Mouse (Mus musculus) thymus, adult 18-20 months (tissue): ENCODE measurements around the gene Gramd1c.

Experiments used
- DNase-seq, 2 experiments: peaks; one replicate each; pipeline ENCODE4 v3.0.0; 2022; ENCODE audit warnings: mixed read lengths in 2 of 2

Gene Gramd1c

DNA sequence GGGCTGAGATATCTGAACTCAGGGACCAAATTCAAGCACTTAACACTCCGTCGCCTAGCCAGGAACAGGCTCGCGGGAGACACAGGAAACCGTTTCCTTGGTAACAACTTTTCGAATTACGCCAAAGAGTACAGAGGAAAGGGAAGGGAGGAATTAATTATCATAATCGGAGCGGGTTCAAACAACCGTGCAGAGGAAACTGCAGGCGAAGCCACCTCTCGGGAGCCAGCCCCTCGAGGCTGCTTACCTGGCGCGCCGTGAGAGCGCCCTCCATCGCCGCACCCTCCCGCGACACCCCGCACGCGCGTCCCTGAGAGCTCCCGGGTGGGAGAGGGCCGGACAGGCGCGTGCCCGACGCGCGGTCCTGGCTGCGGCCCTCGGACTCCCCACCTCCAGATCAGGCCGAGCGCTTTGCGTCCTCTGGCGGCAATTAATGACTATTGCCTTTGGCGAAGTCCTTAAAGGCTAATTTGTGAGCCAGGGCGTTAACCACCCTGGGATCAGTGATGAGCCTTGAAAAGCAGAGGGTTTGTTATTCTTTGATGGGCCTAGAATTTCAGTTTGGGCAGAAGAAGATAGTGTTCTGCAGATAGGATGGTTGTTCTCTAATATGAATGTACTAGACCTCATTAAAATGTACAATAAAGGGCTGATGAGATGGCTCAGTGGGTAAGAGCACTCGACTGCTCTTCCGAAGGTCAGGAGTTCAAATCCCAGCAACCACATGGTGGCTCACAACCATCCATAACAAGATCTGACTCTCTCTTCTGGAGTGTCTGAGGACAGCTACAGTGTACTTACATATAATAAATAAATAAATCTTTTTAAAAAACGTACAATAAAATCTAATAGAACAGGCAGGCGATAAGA, at the start of gene Gramd1c:
Gramd1c (minus strand) TSS at position 321 of the 870 bp plus-strand sequence.
- peak; percentile 11 to 17 for DNase-seq

DNA sequence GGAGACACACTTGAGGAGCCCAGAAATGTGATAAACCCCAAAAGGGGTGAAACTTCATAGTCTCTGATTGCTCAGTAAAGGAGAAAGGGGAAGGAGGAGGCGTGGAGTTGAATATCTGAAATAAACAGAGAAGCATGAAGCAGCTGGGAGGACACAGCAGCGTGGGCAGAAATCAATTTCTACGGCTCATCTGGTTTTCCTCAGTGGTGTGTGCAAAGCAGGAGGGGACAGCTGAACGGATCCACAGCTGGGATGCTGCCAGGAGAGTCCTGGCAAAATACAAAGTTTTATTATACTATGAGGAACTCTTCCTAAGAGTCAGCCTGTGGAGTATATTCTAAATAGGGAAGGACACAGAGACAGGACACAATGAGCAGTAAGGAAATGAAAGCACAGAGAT, 45.9 kb upstream of the Gramd1c start:
- DNase-seq, result no peak

DNA sequence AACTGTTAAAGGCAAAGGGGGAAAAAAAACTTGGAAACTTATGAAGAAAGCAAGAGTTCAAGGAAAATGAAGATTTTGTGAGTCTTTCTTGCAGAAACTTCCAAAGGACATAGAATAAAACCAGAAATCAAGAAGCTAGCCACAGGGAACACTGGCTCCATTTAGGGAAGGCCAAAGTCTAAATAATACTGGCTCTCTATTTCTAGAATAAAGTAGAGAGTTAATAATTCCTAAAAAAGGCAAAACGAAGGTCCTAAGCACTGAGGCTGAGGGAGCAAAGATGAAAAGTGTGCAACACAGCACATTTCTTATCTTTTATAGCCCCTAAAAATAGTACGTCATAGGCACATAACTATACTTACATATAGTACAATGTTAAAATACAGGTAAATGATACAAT, 42.1 kb upstream of the Gramd1c start:
- no peak for DNase-seq

DNA sequence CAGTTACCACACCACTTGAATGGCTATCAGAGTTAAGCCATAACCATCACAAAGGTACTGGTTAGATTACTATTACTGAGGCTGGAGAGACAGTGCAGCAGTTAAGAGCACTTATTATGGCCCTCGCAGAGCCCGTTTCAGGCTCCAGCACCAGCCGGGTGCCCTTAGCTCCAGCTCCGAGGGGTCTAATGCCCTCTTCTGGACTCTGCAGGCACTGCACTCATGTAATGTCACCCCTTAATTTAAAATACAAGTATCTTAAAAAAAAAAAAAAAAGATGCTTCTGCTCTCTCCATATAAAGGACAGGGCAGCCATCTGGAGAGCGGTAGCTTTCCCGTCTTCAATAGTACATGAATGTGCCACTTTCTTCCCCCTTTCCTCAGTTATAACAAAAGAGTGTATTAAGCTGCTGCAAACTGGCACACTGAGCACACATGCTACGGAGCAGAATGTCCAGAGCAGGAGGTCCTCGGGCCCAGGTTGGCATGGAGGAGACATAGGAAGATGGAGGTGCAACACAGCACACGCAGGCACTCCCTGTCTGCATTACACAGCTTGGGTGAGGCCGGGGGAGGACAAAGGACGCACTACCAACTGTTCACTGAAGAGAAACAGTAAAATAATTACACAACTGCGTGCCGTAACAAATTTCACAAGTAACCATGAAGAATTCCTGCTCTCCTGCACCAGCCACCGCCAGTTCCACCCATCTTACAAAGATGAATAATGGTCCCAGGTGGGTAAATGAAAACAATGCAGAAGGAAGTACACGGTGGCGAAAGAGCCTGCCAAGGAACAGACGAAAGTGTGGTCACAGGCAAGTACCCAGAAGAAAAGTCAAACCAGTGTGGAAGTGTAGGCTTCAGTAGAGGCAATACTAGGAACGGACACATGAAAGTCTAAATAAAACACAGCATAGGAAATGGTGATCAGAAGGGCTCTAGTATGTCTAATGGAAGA, 40.9 kb upstream of the Gramd1c start:
- no peak for DNase-seq

DNA sequence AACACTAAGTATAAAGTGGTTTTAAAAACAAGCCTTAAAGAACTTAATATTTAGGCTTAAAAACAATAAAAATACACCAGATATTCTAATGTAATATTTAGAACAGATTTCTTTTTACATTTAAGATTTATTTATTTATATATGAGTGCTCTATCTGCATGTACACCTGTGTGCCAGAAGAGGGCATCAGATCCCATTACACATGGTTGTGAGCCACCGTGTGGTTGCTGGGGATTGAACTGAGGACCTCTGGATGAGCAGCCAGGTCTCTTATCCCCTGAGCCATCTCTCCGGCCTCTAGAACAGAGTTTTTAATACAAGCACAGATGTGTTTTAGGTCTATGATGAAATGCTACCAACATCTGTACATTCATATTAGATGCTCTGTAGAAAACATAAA, 39.8 kb upstream of the Gramd1c start:
- no peak for DNase-seq

DNA sequence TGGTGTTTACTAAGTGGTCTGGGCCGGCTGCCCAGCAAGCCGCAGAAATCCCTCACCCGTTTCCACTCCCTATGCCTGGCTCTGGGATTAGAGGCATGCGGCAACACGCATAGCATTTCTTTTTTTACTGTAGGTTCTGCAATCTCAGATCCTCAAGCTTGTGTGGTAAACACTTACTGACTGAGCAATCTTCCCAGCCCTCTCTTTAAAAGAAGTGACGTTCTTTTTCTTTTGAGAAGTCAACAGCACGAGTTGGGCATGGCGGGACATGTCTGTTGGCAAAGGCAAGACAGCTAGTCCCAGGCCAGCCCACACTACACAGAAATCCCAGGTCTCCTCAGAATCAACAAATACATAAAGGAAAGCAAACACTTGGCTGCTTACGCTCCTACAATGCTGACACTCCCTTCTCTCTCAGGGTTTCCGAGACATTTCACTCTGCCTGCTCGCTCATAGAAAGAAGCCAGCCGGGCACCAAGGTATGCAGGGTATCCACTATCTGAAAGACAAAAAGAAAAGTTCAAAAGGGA, 38.1 kb upstream of the Gramd1c start:
- DNase-seq, result no peak

DNA sequence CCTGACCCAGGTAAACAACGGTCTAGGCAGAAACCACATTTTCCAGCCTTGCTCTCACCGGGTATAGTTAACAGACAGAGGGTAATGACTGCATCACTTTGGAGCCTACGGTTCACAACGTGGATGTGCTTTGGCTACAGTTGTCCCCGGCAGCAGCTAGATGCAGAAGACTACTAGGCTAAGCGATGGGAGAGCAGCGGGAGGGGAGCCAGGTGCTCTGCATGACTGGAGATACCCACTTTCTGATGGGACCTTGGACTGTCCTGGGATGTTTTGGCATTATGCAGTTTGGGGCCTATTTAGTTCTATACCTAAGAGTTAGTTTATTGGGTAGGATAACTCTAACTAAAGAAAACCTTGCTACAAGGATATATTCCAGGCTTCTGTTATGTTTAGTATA, 36.2 kb upstream of the Gramd1c start:
- no peak for DNase-seq

DNA sequence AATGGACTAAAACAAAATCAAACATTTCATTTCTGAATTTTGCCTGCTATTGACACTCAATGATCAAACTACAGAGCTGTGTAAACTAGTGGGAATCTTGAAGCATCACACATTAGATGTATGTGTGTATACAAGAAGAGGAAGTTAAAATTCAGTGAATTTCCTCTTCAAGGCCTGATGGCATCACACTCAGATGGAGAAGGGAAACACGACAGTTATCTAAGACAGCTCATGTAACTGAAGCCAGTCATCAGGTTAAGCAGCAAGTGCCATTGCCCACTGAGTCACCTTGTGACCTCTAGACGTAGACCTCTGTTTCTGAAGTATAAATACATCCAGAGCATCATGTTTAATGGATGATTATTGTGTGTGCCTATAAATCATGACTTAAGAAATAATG, 24.5 kb upstream of the Gramd1c start:
- no peak for DNase-seq

DNA sequence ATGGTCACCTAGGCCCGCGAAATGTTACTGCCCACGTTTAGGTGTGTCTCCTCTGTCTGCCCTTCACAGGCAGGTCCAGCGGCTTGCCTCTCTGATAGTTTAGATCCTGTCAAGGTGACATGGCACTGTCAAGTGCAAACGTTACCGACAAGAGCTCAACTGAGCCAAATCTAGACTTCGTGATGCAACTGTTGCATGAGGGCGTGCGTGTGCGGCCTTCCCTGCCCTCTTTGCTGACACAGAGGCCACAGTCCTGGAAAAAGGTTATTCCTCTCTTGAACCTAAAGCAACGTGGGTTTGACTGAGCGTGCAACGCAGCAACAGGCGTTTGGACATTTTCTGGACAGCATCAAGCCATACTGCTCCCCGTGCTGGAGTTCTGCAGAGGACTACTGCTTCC, 1.8 kb downstream of the Gramd1c start:
- DNase-seq, result no peak

DNA sequence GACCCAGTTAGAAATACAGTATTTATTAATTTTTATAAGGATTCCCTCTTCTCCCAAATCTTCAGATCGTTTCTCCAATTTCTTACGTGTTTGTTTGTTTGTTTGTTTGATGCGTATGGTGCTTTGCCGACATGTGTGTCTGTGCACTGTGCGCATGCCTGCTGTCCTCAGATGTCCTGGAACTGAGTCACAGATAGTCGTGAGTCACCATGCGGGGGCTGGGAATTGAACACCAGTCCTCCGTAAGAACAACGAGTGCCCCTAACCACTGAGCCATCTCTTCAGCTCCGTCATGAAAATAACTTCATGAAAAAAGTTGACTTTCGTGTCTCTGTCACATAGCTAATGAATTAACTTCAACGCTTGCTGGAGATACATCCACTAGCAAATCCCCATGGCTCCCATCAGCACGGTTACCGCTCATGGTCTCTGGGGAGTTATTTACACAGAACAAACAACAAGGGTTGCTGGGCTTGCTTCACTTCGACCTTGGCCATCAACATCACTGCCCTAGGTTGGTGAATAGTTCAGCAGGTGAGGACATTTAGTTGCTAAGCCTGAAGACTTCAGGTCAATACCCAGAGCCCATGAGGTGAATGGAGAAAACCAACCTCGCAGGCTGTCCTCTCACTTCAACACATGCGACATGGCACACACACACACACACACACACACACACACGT, 2.4 kb downstream of the Gramd1c start:
- no peak for DNase-seq

DNA sequence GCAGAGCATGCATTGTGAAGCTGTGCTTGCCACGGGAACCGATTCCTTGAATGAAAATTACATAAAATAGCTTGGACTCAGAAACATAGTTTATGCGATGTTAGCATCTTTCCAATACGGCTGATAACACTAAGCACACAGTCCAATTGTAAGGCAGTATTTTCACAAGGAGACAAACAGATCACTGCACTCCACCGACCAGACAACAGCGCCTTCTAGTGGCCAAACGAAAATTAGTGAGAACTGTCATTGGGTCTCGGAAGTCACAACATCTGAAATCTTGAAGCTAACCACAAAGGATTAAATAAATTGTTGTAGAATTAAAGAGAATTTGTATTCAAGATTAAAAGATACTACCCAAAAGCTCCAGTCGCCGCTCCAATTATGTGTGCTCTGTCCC, 4.4 kb downstream of the Gramd1c start:
- peak in 1 of 2 experiments; percentile 9 for DNase-seq

DNA sequence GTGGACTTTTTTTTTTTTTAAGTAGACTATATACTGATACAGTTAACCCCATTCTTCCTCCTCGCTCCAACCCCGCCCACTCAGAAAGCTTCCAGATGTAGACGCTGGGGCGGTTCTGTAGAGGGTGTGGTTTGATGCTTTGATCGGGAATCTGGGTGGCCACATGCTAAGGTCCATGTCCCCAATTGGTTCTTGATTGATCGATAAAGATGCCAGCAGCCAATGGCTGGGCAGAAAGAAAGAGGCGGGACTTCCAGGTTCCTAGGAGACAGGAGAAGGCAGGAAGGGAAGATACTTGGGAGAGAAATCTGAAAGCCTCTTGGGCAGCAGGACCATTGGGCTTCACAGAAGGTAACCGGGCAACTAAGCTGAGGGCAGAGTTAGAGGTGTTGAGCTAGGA, 7.4 kb downstream of the Gramd1c start:
- no peak for DNase-seq

DNA sequence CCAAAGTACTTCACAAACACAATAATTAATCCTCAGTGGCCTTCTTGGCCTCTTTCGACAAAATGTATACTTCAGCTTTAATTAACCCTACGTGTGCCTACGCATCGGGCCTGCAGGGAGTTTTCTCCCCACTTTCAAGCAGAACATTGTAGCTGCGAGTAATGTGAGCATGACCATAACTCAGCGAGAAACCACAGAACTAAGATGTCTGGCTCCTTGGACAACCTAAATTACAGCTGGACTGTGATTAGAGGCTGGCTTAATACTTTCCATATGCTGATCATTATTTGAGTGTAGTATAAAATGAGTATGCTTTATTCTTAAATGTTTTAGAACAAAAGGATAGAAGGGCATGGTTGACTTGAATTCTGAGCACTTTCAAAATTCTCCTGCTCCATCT, 9.9 kb downstream of the Gramd1c start:
- DNase-seq, result no peak

DNA sequence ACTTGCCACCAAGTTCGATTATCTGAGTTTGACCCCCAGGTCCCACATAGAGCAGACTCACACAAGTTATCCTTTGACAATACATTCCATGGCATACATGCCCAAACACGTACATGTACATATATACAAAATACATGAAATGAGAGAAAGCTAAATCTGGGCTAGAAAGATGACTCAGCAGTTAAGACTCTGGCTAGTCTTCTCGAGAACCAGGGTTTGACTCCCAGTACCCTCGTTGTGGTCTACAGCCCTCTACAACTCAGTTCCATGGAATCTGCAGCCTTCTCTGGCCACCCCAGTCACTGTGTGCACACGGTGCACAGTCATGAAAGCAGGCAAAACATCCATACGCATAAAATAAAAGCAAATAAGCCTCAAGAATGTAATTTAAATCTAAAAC, 10.8 kb downstream of the Gramd1c start:
- no peak for DNase-seq

DNA sequence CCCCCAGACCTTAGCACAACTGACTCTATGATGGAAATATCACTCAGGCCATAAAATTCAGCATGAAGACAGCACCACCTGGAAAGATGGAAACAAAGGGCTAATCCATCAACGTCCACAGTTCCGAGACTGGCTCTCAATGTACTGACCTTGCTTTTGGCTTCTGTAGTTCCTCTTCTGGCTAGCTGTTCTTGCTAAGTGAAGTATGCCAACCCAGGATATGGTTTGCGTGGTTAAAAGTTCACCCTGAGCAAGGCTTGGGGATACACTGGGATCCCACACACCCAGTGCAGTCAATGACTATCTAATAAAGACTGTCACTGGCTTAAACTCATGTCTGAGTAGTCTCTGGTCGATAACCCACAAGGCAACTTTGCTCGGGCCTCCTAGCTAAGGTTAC, 13.0 kb downstream of the Gramd1c start:
- DNase-seq, result no peak

DNA sequence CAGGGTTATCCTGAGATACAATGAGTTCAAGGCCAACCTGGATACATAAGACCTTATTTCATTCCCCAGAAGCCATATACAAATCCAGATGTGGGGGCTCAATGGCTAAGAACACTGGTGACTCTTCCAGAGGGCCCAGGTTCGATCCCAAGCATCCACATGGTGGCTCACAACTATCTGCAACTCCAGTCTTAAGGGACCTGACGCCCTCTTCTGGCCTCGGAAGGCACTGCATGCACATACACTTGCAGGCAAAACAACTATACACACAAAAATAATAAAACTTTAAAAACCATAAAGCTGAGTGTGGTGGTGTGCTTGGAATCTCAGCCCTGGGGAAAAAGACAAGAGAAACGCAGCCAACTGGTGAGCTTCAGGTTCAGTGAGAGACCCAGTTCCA, 24.0 kb downstream of the Gramd1c start:
- DNase-seq, result no peak

DNA sequence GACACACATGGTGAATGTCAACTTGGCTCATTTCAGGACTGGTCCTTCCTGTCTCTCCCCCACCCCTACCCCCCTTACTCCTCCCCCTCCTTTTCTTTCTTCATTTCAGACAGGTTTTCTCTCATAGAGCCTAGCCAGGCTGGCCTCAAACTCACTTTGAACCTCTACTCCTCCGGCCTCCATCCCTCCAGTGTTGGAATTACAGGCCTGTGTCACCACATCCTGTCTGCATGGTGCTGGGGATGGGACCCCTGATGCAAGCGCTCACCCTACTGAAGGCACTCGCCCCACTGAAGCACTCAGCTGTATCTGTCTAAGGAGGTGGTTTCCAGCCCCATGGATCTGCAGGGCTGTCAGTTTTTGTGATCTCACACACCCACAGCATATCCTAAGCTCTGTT, 27.9 kb downstream of the Gramd1c start:
- DNase-seq, result no peak

DNA sequence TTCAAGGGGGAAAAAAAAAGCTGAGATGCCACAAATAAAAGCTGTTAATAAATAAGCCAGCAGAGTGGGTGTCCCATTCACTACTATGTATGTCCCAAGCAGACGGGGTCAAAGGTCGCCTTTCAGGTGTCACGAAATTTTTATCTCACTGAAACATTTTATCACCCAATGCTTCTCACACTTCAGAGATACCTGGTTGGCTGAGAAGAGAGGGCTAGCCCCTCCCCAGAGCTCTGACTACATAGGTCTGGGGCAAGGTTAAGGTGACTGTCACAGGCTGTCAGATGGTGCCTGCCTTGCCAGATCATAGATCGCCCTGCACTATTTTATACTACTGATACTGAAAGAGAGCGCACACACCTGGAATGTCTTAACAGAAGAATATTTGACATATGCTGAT, 29.8 kb downstream of the Gramd1c start:
- no peak for DNase-seq

DNA sequence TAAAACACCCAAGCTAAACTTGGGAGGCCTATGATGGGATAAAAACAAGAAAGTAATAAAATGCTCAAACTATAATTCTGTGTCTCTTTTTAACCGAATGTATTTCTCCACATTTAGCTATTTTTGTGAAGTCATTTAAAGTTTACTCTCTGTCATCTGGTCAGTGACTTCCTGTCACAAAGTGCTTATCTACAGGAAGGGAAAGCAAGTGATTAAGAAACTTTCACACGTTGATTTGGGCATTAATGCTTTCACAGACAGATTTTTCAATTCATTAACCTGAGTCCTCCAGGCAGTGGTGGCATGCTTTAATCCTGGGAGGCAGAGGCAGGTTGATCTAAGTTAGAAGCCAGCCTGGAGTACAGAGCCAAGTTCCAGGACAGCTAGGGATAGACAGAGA, 33.9 kb downstream of the Gramd1c start:
- DNase-seq, result no peak

DNA sequence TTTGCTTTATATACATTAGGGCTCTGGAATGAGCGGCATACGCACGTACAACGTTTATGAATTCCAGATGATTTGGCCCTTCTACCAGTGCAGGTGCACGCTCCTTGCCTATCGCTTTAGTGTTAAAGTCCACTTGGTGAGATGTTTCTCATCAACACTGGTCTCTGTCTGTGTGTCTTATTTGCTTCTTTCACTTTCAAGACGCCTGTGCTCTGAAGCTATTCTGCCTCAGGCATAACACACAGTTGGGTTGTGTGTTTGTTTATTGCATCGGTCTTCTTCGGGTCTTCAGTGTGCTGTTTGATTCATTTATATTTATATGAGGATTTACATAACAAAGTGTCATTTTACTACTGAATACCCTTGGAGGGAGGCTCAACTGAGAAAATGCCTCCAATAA, 36.3 kb downstream of the Gramd1c start:
- no peak for DNase-seq

DNA sequence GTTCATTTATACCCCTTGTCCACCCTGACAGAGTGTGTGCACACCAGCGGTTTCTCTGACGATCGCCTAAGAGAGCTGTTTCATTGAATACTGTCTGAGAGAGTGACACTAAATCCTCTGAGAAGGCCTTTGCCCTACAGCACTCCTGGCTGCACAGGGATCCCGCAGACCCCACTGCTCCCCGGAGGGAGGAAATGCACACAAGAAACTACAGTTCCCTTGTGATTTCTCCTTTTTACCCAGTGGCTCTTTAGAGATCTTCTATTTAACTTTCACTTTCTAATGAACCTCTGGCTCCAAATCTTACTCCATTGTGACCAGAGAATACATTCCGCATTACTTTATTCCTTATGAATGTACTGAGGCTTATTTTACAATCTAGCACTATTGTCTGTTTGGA, 36.9 kb downstream of the Gramd1c start:
- DNase-seq, result no peak

DNA sequence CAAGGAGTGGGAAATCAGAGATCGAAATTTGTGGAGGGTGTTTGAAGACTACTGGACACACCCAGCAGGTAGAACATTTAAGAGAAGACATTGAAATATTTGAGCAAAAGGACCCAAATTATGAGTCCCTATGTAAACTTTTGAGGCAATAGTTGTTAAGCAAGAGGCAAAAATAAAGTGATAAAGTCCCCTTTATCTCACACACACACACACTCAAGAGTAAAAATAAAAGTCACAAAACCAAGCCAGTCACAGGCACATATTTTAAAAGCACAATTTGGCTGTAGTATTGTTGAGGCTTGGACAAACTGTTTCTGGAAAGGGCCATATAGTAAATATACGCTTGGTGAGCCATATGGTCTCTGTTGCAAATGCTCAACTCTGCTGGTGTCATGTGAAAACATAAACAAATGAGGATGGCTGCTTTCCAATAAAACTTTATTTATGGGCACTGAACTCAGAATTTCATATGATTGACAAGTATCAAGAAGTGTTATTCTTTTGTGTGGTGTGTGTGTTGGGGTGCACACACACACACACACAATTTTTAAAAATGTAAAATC, 44.1 kb downstream of the Gramd1c start:
- no peak for DNase-seq

DNA sequence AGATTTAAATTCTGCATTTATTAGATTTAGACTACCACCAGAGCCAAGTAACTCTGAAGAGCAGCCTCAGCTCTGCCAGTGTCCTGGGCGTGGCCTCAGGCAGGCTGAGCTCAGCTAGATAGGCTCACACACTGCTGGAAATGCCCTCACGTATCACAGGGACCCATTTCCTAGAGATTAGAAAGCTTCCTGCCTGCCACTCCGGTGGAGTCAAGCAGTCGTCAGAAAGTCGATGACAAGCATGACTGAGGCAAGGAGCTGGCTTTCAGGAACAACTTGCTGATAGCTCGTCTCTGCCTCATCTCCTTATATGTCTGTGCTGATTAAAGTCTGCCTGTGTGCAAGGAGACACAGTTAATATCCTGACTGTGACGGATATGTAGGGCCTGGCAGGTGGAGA, 44.8 kb downstream of the Gramd1c start:
- no peak for DNase-seq
